ENCODE assay signal across 42 mouse cellular contexts in genomic region chr2:111422931-111423330, GRCm38 (mm10). TPM values are rescaled to one million over a fixed set of nuclear protein-coding genes. Genes with fewer than 3 reads are reported as not detected.
"Had no signal": no experiment of that assay in that cellular context is flagged by ENCODE, and none has a peak within 500 bp of the region (broad histone marks: within the 10 kb centered on the region; RNA-seq: fewer than 3 reads in every experiment).

Gene Olfr1286, minus strand, starts transcription at chr2:111423115.

- H3K9ac ChIP-seq: heart, embryonic 12.5 days; hindbrain, embryonic 14.5 days; intestine, embryonic 15.5 days; kidney, embryonic 15.5 days; limb, embryonic 13.5 days; limb, embryonic 15.5 days; liver, embryonic 12.5 days had no signal

- H3K27me3 ChIP-seq: heart, embryonic 12.5 days; intestine, embryonic 15.5 days; kidney, embryonic 15.5 days; limb, embryonic 13.5 days; limb, embryonic 15.5 days; liver, embryonic 12.5 days had no signal

- DNase-seq: gastrocnemius, adult 2 months; gastrocnemius, postnatal 10 days; gastrocnemius, postnatal 25 days; heart, adult 18-20 months; heart, postnatal 10 days; heart, postnatal 4 days; kidney, adult 11 months; kidney, adult 2 months; kidney, adult 9 months; kidney, postnatal 14 days; kidney, postnatal 36 days; layer of hippocampus, adult 9-11 months; layer of hippocampus, postnatal 36 days; left cerebral cortex, postnatal 4 days had no signal

- H3K4me2 ChIP-seq: heart, embryonic 12.5 days; hindbrain, embryonic 14.5 days; intestine, embryonic 15.5 days; kidney, embryonic 15.5 days; limb, embryonic 13.5 days; limb, embryonic 15.5 days; liver, embryonic 12.5 days had no signal

- H3K27ac ChIP-seq: gastrocnemius, adult 2 months; heart, embryonic 10.5 days; hindbrain, embryonic 14.5 days; intestine, embryonic 15.5 days; kidney, embryonic 15.5 days; kidney, postnatal 0 days; limb, embryonic 13.5 days; limb, embryonic 15.5 days; liver, embryonic 12.5 days had no signal

- H3K4me1 ChIP-seq: heart, embryonic 10.5 days; heart, embryonic 12.5 days; intestine, embryonic 15.5 days; kidney, embryonic 15.5 days; limb, embryonic 13.5 days; limb, embryonic 15.5 days; liver, embryonic 12.5 days had no signal

- H3K9me3 ChIP-seq: heart, embryonic 10.5 days; heart, embryonic 12.5 days; intestine, embryonic 15.5 days; kidney, embryonic 15.5 days; limb, embryonic 13.5 days; limb, embryonic 15.5 days; liver, embryonic 12.5 days had no signal

- H3K36me3 ChIP-seq: heart, embryonic 10.5 days; heart, embryonic 12.5 days; intestine, embryonic 15.5 days; kidney, embryonic 15.5 days; limb, embryonic 13.5 days; limb, embryonic 15.5 days; liver, embryonic 12.5 days had no signal

- H3K4me3 ChIP-seq: gastrocnemius, adult 2 months; heart, embryonic 10.5 days; heart, embryonic 12.5 days; intestine, embryonic 15.5 days; kidney, embryonic 15.5 days; limb, embryonic 13.5 days; limb, embryonic 15.5 days; liver, embryonic 12.5 days had no signal

- ATAC-seq: inflammation-experienced regulatory T-cells, adult 6 months; intestine, embryonic 15.5 days; liver, embryonic 12.5 days had no signal

RNA-seq across cellular contexts. Expression of gene Olfr1286, which starts in this region (rescaled TPM):
- total RNA-seq: gastrocnemius, adult 2 months; gastrocnemius, postnatal 10 days; gastrocnemius, postnatal 25 days; gastrocnemius, postnatal 4 days; granulocyte monocyte progenitor cell, adult 5-6 weeks; heart, adult 18-20 months; heart, adult 8-10 months; heart, postnatal 10 days; heart, postnatal 25 days; heart, postnatal 4 days; layer of hippocampus, adult 18-20 months; layer of hippocampus, adult 8-10 months; layer of hippocampus, postnatal 14 days; layer of hippocampus, postnatal 36 days; left cerebral cortex, adult 18-20 months; left cerebral cortex, adult 8-10 months; left cerebral cortex, postnatal 10 days; left cerebral cortex, postnatal 25 days; left cerebral cortex, postnatal 4 days; liver, adult 2 months had no signal
- polyA plus RNA-seq: frontal cortex, adult 2 months; heart, embryonic 10.5 days; heart, embryonic 12.5 days; heart, embryonic 14.5 days; heart, embryonic 16.5 days; hindbrain, embryonic 11.5 days; hindbrain, embryonic 14.5 days; inflammation-experienced regulatory T-cells, adult 6 months; intestine, embryonic 15.5 days; kidney, adult 2 months; kidney, embryonic 15.5 days; kidney, postnatal 0 days; large intestine, adult 2 months; limb, embryonic 11.5 days; limb, embryonic 13.5 days; limb, embryonic 15.5 days; liver, adult 2 months; liver, embryonic 12.5 days had no signal
